Mouse (Mus musculus): Measurements from ENCODE around the gene Zpbp. TPM values are rescaled to one million over a fixed set of nuclear protein-coding genes. Genes with fewer than 3 reads are reported as not detected.
A peak's percentile ranks its signal among the peaks of the same experiment; 100 is the strongest.

Gene Zpbp
- 0.22 and 0.29 TPM in 2 replicates for polyA plus RNA-seq (2015; fragmentation: Nextera tagmentation; extraction: Ambion mirVana)

DNA sequence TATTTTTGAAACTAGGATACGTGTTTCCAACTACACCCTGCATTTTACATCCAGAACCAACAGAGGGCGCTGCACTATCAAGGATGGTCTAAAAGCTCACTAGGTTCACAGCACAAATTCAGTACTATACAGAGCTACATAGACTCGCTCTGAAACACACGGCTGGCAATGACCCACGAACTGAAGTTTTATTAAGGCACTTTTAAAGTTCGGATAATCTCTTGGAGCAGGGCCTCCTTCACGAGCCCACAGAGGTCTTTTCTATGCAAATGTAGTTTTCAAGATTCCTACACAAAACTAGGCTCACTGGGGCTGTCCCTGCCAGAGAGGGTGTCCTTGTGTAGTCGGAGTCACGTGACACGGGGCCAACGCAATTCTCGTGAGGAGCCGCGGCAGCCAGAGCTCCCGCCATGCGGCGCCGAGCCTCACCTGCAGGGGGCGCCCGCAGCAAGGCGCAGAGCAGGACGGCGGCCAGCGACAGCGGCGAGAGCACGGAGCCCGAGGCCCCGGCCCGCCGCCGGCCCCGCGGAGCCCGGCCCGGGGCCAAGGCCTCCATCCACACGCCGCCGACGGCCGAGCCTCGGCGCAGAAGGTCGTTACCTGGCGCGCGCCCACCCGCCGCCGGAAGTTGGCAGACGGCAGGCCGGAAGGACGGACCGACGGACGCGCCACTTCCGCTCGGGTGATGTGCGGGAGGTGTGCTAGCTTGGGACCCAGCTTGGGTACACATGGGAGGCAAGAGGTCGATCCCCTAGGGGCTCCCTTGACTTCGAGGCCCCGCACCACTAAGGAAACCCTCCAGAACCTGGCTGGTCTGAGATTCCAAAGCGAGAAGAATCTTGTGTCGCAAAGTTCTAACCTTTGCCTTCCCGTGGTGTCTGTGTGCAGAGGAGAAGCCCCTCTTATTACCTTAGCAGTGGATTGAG lies at the start of gene Zpbp, which contains the start of gene Spata48:
Zpbp (minus strand) TSS at position 774 of the 926 bp plus-strand sequence.
Spata48 (plus strand) TSS at position 460 of the 926 bp plus-strand sequence.
- peak within 1 kb of the TSS; percentile 82 for H3K9ac ChIP-seq
- no peaks in the 10 kb centered on the region for H3K9me3 ChIP-seq (replicated peaks)
- H3K27ac ChIP-seq: peak within 1 kb of the TSS; percentile 76
- peaks cover 11% of the 10 kb centered on the region for H3K4me1 ChIP-seq (replicated peaks)
- WGBS (ENCODE audit: insufficient replicate concordance): 1% methylated on average over 64 of the region's 66 CpGs
- no peaks in the 10 kb centered on the region for H3K36me3 ChIP-seq
- peak; percentile 91 for DNase-seq
- peak within 1 kb of the TSS; percentile 84 for H3K4me2 ChIP-seq
- H3K4me3 ChIP-seq (replicated peaks): peak within 1 kb of the TSS; percentile 76
- H3K27me3 ChIP-seq: no peaks in the 10 kb centered on the region
- peak; percentile 98 for ATAC-seq (ENCODE audit: low read depth)

DNA sequence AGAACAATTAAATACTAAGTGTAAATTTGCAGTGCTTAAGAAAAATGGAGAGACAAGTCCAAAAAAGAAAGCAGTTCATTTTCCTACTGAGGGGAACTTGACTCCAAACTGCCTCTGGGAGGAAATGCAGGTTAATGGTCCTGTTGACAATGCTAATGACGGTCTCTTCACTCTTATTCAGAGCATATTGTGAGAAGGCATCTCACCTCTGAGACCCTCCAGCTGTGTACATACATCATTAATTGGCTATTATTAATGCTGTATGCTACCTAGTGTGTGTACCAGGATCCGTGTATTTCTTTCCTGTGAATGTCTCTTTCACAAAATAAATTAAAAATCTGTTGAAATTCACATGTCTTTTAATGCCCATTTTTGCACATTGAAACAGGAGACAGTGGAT lies 47.2 kb upstream of the Zpbp start:
- ATAC-seq (ENCODE audit: low read depth) (no peak), DNase-seq (no peak)
- no peak overlapping the region for H3K27ac ChIP-seq
- no peak overlapping the region for H3K4me3 ChIP-seq (replicated peaks)
- H3K27me3 ChIP-seq: no peaks in the 10 kb centered on the region
- 67% methylated on average over 2 of the region's 2 CpGs for WGBS (ENCODE audit: insufficient replicate concordance)
- no peak overlapping the region for H3K9ac ChIP-seq
- H3K4me2 ChIP-seq: no peak overlapping the region
- H3K36me3 ChIP-seq: no peaks in the 10 kb centered on the region
- no peaks in the 10 kb centered on the region for H3K9me3 ChIP-seq (replicated peaks)
- H3K4me1 ChIP-seq (replicated peaks): no peaks in the 10 kb centered on the region

GRCm38 (mm10) chr11:11506187-11506586 lies 44.0 kb upstream of the Zpbp start:
- Histone ChIP-seq H3K4me1 (replicated peaks) (no peaks in the 10 kb centered on the region), H3K9ac (no peak overlapping the region), H3K27me3 (no peaks in the 10 kb centered on the region), H3K4me3 (replicated peaks) (no peak overlapping the region), H3K4me2 (no peak overlapping the region), H3K9me3 (replicated peaks) (no peaks in the 10 kb centered on the region), H3K27ac (no peak overlapping the region), H3K36me3 (no peaks in the 10 kb centered on the region)
- ATAC-seq (ENCODE audit: low read depth) (no peak), DNase-seq (no peak)
- 68% methylated on average over 2 of the region's 2 CpGs for WGBS (ENCODE audit: insufficient replicate concordance)

DNA sequence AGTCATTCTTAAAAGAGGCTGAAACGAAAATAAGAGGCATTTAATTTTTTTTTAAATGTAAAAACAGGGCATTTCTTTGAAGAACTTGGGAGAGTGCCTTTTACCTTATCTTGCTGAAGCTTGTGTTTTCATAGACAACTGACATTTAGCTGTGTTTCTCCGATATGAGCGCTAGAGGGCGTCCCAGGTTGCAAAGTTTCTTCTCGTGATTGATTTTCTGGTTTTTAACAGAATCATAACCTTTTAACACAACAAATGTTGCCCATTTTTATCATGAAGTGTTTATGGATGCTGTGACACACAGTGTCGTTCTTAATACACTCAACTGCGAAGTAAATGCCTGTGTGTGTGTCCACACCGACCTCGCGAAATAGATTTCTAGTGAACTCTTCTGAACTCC lies 37.7 kb upstream of the Zpbp start:
- Histone ChIP-seq H3K27ac (no peak overlapping the region), H3K9ac (no peak overlapping the region), H3K4me2 (no peak overlapping the region), H3K27me3 (no peaks in the 10 kb centered on the region), H3K4me1 (replicated peaks) (0 out of 2 replicates have a peak, but pooled peaks cover 4% of the 10 kb centered on the region), H3K9me3 (replicated peaks) (no peaks in the 10 kb centered on the region), H3K4me3 (replicated peaks) (no peak overlapping the region), H3K36me3 (no peaks in the 10 kb centered on the region)
- DNase-seq (peak; percentile 13), ATAC-seq (ENCODE audit: low read depth) (no peak)
- WGBS (ENCODE audit: insufficient replicate concordance): 20% methylated on average over 10 of the region's 10 CpGs

GRCm38 (mm10) chr11:11495697-11496096 lies 33.5 kb upstream of the Zpbp start:
- WGBS (ENCODE audit: insufficient replicate concordance): 65% methylated on average over 2 of the region's 2 CpGs
- Histone ChIP-seq H3K27me3 (no peaks in the 10 kb centered on the region), H3K4me1 (replicated peaks) (0 out of 2 replicates have a peak, but pooled peaks cover 4% of the 10 kb centered on the region), H3K36me3 (no peaks in the 10 kb centered on the region), H3K9me3 (replicated peaks) (no peaks in the 10 kb centered on the region), H3K27ac (no peak overlapping the region), H3K4me2 (no peak overlapping the region), H3K4me3 (replicated peaks) (no peak overlapping the region), H3K9ac (no peak overlapping the region)
- ATAC-seq (ENCODE audit: low read depth) (no peak), DNase-seq (no peak)

DNA sequence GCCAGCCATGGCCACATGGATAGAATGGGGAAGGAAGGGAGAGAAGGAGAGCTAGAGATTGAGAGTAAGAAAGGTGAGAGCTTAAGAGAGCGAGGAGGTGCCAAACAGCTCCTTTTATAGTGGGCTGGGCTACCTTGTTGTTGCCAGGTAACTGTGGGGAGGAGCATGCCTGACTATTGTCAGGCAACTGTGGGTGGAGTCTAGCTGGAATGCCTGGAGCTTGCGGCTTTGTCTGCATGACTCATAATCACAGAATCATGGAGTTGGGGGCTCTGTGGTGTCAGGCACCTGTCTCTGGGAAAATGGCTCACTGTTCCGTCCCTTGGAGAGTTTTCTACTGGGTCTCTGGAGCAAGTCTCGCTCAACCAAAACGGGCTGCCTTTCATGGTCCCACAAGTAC lies 29.8 kb upstream of the Zpbp start:
- Histone ChIP-seq H3K9ac (no peak overlapping the region), H3K4me2 (no peak overlapping the region), H3K36me3 (no peaks in the 10 kb centered on the region), H3K9me3 (replicated peaks) (no peaks in the 10 kb centered on the region), H3K27me3 (no peaks in the 10 kb centered on the region), H3K4me1 (replicated peaks) (no peaks in the 10 kb centered on the region), H3K27ac (no peak overlapping the region), H3K4me3 (replicated peaks) (no peak overlapping the region)
- ATAC-seq (ENCODE audit: low read depth): no peak
- 73% methylated on average over 5 of the region's 5 CpGs for WGBS (ENCODE audit: insufficient replicate concordance)
- DNase-seq: no peak

GRCm38 (mm10) chr11:11484378-11484777 lies 22.2 kb upstream of the Zpbp start:
- 30% methylated on average over 8 of the region's 8 CpGs for WGBS (ENCODE audit: insufficient replicate concordance)
- no peak overlapping the region for H3K27ac ChIP-seq
- H3K4me1 ChIP-seq (replicated peaks): peaks cover 6% of the 10 kb centered on the region; the same call in 1 of the 2 replicates
- no peaks in the 10 kb centered on the region for H3K27me3 ChIP-seq
- H3K36me3 ChIP-seq: no peaks in the 10 kb centered on the region
- no peak overlapping the region for H3K4me3 ChIP-seq (replicated peaks)
- ATAC-seq (ENCODE audit: low read depth): peak; percentile 70
- peak overlapping the region; percentile 23; the same call in 1 of the 2 replicates for H3K4me2 ChIP-seq
- DNase-seq: no peak
- no peak overlapping the region for H3K9ac ChIP-seq
- no peaks in the 10 kb centered on the region for H3K9me3 ChIP-seq (replicated peaks)

DNA sequence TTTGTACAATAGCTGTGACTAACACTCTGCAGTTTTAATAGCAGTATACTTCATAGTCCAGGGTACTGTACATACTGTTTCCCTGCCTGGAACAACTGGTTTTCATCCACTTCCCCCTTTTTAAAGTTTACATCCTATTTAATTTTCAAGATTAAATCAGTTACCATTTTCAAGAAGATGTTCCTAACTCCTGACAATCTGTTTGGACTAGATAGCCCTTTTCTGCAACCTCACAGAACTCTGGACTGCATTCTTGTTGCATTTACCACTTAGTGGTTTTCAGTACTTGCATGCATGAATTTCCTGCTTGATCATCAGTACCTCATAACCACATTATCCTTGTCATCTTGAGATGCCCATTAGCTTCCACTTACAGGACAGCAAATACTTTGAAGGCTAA lies 6.7 kb upstream of the Zpbp start:
- H3K4me1 ChIP-seq (replicated peaks): no peaks in the 10 kb centered on the region
- no peak for DNase-seq
- H3K9me3 ChIP-seq (replicated peaks): no peaks in the 10 kb centered on the region
- H3K36me3 ChIP-seq: no peaks in the 10 kb centered on the region
- no peaks in the 10 kb centered on the region for H3K27me3 ChIP-seq
- H3K4me3 ChIP-seq (replicated peaks): no peak overlapping the region
- no peak overlapping the region for H3K4me2 ChIP-seq
- ATAC-seq (ENCODE audit: low read depth): no peak
- H3K9ac ChIP-seq: no peak overlapping the region
- no peak overlapping the region for H3K27ac ChIP-seq

GRCm38 (mm10) chr11:11462561-11462890 lies 318 bp upstream of the Zpbp start:
- H3K9ac ChIP-seq: peak overlapping the region; percentile 82
- H3K36me3 ChIP-seq: no peaks in the 10 kb centered on the region
- H3K27me3 ChIP-seq: no peaks in the 10 kb centered on the region
- H3K27ac ChIP-seq: 0 out of 2 replicates have a peak overlapping the region, but pooled peaks have one; percentile 76
- DNase-seq (no peak), ATAC-seq (ENCODE audit: low read depth) (no peak)
- WGBS (ENCODE audit: insufficient replicate concordance): 63% methylated on average over 5 of the region's 5 CpGs
- no peaks in the 10 kb centered on the region for H3K9me3 ChIP-seq (replicated peaks)
- peaks cover 11% of the 10 kb centered on the region for H3K4me1 ChIP-seq (replicated peaks)
- H3K4me3 ChIP-seq (replicated peaks): peak overlapping the region; percentile 76
- peak overlapping the region; percentile 84 for H3K4me2 ChIP-seq

DNA sequence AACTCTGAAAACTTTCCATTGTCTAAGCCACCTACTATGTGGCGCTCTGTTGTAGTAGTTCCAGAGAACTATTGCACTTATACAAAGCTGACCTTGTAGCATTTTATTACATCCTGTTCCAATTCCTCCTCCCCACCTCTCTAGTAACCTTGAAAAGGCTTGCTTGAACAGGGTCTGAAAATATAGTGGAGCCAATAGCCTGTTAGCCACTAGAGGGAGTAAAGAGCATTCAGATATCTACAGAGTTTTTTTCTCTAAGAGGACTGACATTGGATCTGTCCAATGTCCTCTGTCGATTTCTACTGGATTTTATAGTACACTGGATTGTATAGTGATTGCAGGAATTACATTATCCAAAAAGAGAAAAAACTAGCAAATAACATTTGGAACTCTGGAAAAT lies 7.2 kb downstream of the Zpbp start:
- no peak overlapping the region for H3K4me3 ChIP-seq (replicated peaks)
- H3K27me3 ChIP-seq: no peaks in the 10 kb centered on the region
- H3K36me3 ChIP-seq: no peaks in the 10 kb centered on the region
- WGBS (ENCODE audit: insufficient replicate concordance): 16% methylated on average over 2 of the region's 2 CpGs
- no peak for DNase-seq
- no peak for ATAC-seq (ENCODE audit: low read depth)
- no peak overlapping the region for H3K9ac ChIP-seq
- H3K4me1 ChIP-seq (replicated peaks): no peaks in the 10 kb centered on the region
- no peaks in the 10 kb centered on the region for H3K9me3 ChIP-seq (replicated peaks)
- H3K4me2 ChIP-seq: no peak overlapping the region
- no peak overlapping the region for H3K27ac ChIP-seq

DNA sequence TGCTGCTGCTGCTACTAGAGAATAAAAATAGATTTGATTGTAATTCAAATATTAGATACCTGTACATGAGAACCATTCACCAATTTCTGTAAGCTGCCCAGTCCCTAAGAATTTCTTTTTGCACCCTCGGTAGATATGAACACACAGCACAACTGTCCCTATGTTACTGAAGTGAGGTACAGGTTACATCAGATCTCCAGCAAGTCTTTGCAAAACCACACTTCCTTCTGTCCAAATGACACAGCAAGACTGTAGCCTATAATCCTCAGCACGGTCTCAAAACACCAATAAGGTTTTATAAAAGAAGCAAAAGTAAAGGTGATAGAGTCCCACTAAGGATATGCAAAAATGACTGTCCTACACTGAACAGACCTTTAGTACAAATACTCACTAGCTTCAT lies 44.9 kb downstream of the Zpbp start:
- no peak for DNase-seq
- Histone ChIP-seq H3K27me3 (no peaks in the 10 kb centered on the region), H3K27ac (no peak overlapping the region), H3K4me2 (no peak overlapping the region), H3K9ac (no peak overlapping the region), H3K4me3 (replicated peaks) (no peak overlapping the region), H3K4me1 (replicated peaks) (no peaks in the 10 kb centered on the region), H3K9me3 (replicated peaks) (no peaks in the 10 kb centered on the region), H3K36me3 (no peaks in the 10 kb centered on the region)
- WGBS (ENCODE audit: insufficient replicate concordance): 27% methylated on average over 2 of the region's 2 CpGs
- no peak for ATAC-seq (ENCODE audit: low read depth)

DNA sequence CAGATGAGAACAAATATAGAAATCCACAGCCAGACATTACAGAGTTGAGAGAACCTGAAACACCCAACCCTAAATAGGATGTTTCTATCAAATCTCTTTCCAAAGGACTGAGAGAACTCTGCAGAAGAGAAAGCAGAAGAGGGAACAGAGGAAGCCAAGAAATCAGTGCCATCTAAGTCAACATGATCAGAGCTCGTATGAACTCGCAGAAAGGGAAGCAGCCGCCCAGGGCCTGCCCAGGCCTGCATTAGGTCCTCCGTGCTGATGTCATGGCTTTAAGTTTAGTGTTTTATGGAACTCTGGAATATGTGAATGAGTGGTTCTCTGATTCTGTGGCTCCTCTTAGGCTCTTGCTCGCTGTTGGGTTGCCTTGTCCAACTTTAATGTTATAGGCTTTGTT lies 48.0 kb downstream of the Zpbp start:
- no peak overlapping the region for H3K9ac ChIP-seq
- ATAC-seq (ENCODE audit: low read depth): no peak
- H3K27me3 ChIP-seq: no peaks in the 10 kb centered on the region
- H3K4me1 ChIP-seq (replicated peaks): no peaks in the 10 kb centered on the region
- H3K4me2 ChIP-seq: no peak overlapping the region
- no peak for DNase-seq
- H3K9me3 ChIP-seq (replicated peaks): no peaks in the 10 kb centered on the region
- H3K27ac ChIP-seq: no peak overlapping the region
- 51% methylated on average over 5 of the region's 5 CpGs for WGBS (ENCODE audit: insufficient replicate concordance)
- no peaks in the 10 kb centered on the region for H3K36me3 ChIP-seq
- no peak overlapping the region for H3K4me3 ChIP-seq (replicated peaks)

Measured in liver, embryonic 13.5 days (tissue).